Mouse (Mus musculus) ovary, adult 18-20 months (tissue): ENCODE results near the gene Ffar4.

Experiments
- DNase-seq: peaks from one replicate; pipeline ENCODE4 v3.0.0; 2022; ENCODE audit warnings: low spot score, mixed read lengths

The Ffar4 gene

GRCm38 (mm10) chr19:38107871-38108270 is 11.0 kb downstream of the Ffar4 start:
- DNase-seq, result no peak

DNA sequence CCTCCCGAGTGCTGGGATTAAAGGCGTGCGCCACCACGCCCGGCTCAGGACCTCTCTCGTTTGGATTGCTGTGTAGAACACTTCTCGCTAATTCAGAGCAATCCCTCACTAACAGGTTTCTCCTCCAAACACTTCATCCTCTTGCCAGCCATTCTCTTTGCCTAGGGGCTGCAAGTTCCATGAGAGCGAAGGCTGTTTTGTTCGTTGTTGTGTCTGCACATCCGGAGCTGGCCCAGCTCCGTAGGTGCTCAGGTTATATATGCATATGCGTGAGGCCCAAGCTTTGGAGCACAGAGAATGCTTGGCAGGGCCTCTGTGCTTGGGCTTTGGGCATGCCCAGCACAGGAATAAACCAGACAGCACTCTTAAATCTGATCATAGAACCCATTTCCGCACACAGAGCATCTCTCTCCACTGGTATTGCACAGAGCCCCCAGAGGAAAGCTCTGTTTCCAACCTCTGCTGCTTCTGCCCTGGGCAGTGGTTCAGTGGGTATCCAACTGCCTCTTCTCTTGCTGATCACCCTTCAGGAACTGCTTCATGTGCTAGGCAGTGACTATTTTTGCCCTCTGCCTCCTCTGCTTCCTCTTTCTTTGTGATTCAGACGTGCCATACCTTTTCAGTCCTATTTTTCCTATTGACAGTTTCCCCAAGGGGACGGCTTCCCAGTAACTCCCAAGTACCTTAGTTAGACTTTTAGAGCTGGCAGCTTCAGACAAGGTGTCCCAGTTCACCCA is 12.8 kb downstream of the Ffar4 start:
- DNase-seq, result no peak

GRCm38 (mm10) chr19:38111056-38111455 is 14.2 kb downstream of the Ffar4 start:
- no peak for DNase-seq

- DNase-seq, result no peak
These were observed 15.7 kb downstream of the Ffar4 start for GRCm38 (mm10) chr19:38112575-38112974.

DNA sequence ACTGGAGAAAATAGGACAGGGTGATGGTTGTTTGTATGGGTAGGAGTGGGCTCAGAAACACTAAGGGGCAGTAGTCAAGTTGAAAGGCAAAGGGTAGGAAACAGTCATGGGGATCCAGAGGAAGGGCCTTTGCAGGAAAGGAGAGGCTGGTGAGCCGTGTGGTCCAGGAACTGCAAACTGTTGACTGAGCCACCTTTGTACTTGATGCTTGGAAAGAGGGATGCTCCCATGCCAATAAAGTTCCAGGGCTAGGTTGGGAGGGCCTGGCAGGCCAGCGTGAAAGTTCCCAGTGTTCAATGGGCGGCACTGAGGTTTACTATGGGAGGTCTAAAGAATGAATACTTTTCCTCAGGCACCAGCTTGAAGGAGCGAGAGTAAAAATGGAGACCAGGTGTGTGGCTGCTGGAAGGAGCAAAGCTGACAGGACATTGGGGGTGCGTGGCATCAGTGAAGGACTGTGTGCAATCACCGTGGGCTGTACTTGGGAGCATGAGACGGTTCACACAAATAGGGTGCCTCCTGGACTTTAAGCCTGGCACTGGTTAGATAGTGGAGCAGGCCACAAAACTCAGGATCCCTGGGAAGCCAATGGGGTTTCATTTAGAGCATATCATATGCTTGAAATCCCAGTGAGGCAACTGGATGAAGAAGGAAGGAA is 18.1 kb downstream of the Ffar4 start:
- DNase-seq, result no peak

GRCm38 (mm10) chr19:38120123-38120760 is 23.4 kb downstream of the Ffar4 start:
- DNase-seq, result no peak

DNA sequence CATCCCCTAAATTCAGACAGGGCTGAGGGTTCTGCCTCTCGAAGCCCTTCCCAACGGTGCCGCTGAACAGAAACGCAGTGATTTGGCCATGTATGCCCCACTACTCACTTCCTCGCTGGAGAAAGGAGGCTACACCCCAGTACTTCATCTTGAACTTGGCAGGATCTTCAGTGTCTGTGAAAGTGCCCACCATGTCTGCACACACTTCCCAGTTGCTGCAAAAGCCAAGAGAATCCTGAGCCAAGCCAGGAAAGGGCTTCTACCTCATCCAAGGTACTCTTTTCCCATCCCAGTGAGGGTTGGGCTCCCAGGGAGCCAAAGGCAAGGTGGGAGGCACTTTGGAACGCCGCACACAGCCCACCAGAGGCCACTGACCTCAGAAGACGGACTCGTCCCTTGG is 27.1 kb downstream of the Ffar4 start:
- DNase-seq, result no peak

DNA sequence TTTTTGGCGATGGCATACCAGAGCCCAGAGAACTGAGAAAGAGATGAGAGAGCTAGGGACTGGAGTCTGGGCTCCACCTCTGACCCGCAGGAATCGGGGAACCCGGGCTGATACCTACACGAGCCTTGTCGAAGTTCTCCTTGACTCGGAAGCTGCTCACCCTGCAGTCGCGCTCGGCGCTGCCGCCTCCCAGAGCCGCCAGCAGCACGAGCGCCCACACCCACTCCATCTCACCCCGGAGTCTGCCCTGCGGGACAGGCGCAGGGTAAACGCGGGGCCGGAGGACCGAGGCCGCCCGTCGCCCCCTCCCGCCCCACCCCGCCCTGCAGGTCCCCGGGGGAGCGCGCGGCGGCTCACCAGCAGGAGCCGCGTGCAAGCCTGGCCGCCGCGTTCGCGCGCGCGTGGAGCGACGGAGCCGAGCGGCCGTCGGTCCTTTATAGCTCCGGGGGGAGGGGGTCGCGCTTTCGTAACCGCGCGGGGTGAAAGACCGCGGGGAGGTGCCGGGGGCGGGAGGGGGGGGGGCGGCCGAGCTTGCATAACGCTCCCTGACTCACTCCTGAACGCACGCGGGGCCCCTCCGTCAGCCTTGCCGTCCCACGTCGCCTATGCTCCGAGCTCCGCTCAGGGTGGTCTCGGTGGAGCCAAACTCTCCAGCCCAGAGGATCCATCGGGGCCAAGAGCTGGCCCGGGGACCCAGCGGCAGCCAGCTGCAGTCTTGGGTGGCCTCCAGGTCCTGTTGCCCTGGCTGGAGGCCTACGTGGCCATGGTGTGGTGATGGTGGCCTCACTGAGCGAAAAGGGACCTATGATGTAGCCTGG is 27.7 kb downstream of the Ffar4 start:
- no peak for DNase-seq

DNA sequence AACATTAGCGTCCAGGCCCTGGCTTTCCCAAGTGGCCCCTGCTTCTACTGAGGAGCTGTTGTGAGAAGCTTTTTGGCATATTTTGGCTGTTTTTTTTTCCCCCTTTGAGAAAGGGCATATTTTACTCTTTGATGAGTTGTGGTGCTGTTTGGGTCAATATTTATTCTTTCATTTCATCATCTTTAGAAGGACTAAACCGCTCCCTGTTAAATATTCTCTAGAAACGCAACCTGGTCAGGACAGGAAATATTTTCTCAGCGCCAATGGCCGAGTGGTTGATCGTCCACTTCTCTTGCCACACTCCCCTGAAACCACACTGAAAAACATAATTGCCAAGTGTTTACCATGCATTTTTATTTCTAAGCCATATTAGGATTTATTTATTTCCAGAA is 28.3 kb downstream of the Ffar4 start, which contains the start of gene Rbp4:
TSS of gene Rbp4 (minus strand) at position 63 of the 392 bp plus-strand sequence.
- DNase-seq, result no peak

DNA sequence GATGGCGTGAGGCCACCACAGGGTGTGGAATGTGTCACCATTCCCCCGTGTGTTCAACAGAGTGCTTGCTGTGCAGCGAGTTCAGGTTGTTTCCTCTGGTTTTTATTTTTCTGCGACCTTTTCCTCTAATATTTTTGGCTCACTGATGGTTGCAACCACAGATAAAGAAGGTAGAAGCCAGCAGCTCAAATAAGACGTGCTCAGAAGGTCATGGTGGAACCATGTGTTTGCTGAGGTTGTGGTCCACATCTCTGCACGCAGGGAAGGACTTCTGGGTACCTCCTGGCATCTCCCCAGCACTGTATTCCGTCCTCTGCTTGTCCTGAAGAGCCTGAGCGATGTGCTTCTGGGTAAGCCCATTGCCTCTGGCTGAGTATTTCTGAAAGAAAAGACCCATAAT is 29.8 kb downstream of the Ffar4 start:
- no peak for DNase-seq

- no peak for DNase-seq
These were observed 35.6 kb downstream of the Ffar4 start, which contains the start of gene Pde6c for GRCm38 (mm10) chr19:38132481-38132880. Pde6c (plus strand) TSS chr19:38132781.

- no peak for DNase-seq
These were observed 37.1 kb downstream of the Ffar4 start for GRCm38 (mm10) chr19:38133986-38134385.

DNA sequence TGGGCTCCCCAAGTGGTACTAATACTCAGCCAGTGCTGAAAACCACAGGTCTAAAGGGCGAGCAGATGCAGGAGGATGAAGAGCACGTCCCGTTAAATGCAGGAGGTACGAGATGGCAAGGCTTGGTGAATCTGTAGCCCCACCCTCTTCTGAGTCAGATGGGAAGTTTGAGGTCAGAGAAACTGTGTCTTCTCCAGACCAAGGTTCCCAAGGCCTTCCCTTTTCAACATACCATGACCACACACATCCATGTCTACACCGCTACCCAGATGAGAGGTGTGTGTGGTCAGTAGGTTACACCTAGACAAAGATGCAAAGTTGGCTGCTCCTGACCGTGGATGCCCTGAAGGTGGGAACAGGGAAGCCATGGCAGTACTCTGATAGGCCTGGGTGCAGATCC is 37.9 kb downstream of the Ffar4 start:
- DNase-seq, result no peak

- DNase-seq, result no peak
These were observed 46.8 kb downstream of the Ffar4 start for GRCm38 (mm10) chr19:38143540-38144271.

DNA sequence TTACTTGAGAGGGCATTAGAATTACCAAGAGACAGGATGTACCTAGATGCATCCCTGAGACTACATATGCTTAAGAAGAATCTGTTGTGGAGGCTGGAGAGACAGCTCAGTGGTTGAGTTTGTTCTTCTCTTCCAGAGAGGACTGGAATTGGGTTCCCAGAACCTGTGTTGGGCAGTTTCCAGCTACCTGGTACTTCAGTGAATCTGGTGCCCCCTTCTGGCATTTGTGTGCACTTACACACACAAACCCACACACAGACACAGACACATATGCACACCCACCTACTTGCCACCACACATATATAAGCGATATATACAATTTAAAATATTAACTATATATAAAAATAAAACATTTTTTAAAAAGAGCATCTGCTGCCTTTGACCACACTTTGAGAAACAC is 59.4 kb downstream of the Ffar4 start:
- no peak for DNase-seq

DNA sequence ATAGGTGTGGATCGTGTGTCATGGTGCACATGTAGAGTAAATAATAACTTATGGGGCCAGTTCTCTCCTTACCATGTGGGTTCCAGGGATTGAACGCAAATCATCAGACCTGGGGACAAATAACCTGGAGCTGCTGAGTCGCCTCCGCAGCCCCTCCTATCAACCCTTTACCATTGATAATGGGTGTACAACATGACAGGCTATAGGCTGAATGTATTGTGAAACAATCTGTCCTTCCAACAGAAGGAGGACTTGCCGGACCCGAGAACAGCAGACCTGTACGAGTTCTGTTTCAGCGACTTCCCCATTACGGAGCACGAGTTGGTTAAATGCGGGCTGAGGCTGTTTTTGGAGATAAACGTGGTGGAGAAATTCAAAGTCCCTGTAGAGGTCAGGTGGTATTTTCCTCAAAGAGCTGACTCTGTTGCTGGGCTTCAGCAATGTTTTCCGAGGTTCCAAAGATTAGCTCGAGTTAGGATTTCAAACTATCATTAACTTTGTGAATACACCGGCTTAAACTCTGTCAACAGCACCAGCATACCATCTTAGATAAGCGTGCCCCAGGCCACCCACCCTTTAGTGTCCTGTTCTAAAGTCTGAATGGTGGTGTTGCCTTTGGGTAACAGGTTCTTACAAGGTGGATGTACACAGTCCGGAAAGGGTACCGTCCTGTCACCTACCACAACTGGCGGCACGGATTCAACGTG is 64.9 kb downstream of the Ffar4 start:
- no peak for DNase-seq
